Mouse (Mus musculus) heart, adult 2 months (tissue): ENCODE measurements around the gene Krt28. TPM values are rescaled to one million over a fixed set of nuclear protein-coding genes. Genes with fewer than 3 reads are reported as not detected.

Source experiments
- DNase-seq, 2 experiments: peaks; one replicate each; pipeline ENCODE4 v3.0.0; 2021
- H3K27ac ChIP-seq: fragments of 200-600 bp; 2 replicates; pipeline ENCODE4 v1.8.1; 2022
- H3K27me3 ChIP-seq: fragments of 200-500 bp; 2 replicates; pipeline ENCODE4 v1.6.1; 2012; ENCODE audit warnings: mild to moderate bottlenecking, low read length, inconsistent platforms, mixed read lengths; ENCODE audit not compliant: control insufficient read depth, insufficient read depth
- H3K36me3 ChIP-seq: fragments of 200-500 bp; 2 replicates; pipeline ENCODE4 v1.6.1; 2012; ENCODE audit warnings: low read length, inconsistent platforms; ENCODE audit not compliant: control insufficient read depth, insufficient read depth
- H3K4me1 ChIP-seq: fragments of 200-500 bp; 2 replicates; pipeline ENCODE4 v1.6.1; 2011; ENCODE audit warnings: low read length; ENCODE audit not compliant: control insufficient read depth, insufficient read depth
- H3K4me3 ChIP-seq: fragments of 200-600 bp; 2 replicates; pipeline ENCODE4 v1.8.1; 2022
- H3K79me2 ChIP-seq: fragments of 200-500 bp; replicated peaks from 2 replicates; pipeline ENCODE4 v1.6.1; 2012; ENCODE audit warnings: mild to moderate bottlenecking, inconsistent platforms, low read length, moderate library complexity, mixed read lengths; ENCODE audit not compliant: control insufficient read depth, insufficient read depth
- H3K9ac ChIP-seq: fragments of 200-500 bp; 2 replicates; pipeline ENCODE4 v1.6.1; 2012; ENCODE audit warnings: low read depth, mild to moderate bottlenecking, control low read depth, inconsistent platforms, low read length, mixed read lengths
- CTCF ChIP-seq: fragments of 200-600 bp; IDR thresholded peaks from 2 replicates; pipeline ENCODE4 v1.8.1; 2022; ENCODE audit warnings: antibody characterized with exemption, mild to moderate bottlenecking, moderate library complexity
- EP300 ChIP-seq: fragments of 200-500 bp; IDR thresholded peaks from 2 replicates; pipeline ENCODE4 v1.6.1; 2011; ENCODE audit warnings: low read depth, low read length, control low read depth; ENCODE audit not compliant: insufficient read depth
- POLR2A ChIP-seq: fragments of 200-500 bp; IDR thresholded peaks from 2 replicates; pipeline ENCODE4 v1.6.1; 2011; ENCODE audit warnings: mild to moderate bottlenecking, low read depth, low read length, control low read depth; ENCODE audit not compliant: insufficient read depth
- WGBS: fragments of 180-500 bp; shearing (Covaris S2); methylation state at CpG from one replicate; pipeline ENCODE4 v1.1.7; 2018; 5-methylcytosine and 5-hydroxymethylcytosine counted together
- intact Hi-C: fragments of 180-260 bp; cut with DNase I; formaldehyde crosslinking; loops from one replicate; pipeline ENCODE4 v1.15.1; 2025
- polyA plus RNA-seq: library from polyadenylated mRNA; depleted of rRNA; stranded (reverse); fragments of >200 nt; gene quantifications from 2 replicates; pipeline ENCODE4 v1.2.3, GENCODE M21; 2012
- total RNA-seq, 2 experiments: library from RNA; stranded (reverse); gene quantifications; 2 replicates each; pipeline ENCODE4 v1.2.3; 2021

Krt28 gene
- total and polyA plus RNA-seq, 3 experiments, result not detected

GRCm38 (mm10) chr11:99364412-99364811 lies 10.3 kb downstream of the Krt28 start:
- H3K36me3 ChIP-seq, result no peaks in the 10 kb centered on the region

GRCm38 (mm10) chr11:99361423-99361822 lies 13.3 kb downstream of the Krt28 start:
- intact Hi-C loops, result no loop called here
- WGBS, result 79% methylated on average over 8 of the region's 8 CpGs
- DNase-seq, result no peak
- no peak overlapping the region for H3K9ac ChIP-seq
- TF ChIP-seq CTCF (no peak), POLR2A (no peak), EP300 (no peak)
- H3K4me1 ChIP-seq, result no peaks in the 10 kb centered on the region
- H3K79me2 ChIP-seq, result no peaks in the 10 kb centered on the region
- no peaks in the 10 kb centered on the region; the same call in 1 of the 2 replicates for H3K27me3 ChIP-seq
- H3K4me3 ChIP-seq, result no peak overlapping the region
- H3K36me3 ChIP-seq, result no peaks in the 10 kb centered on the region
- H3K27ac ChIP-seq, result no peak overlapping the region

More at GRCm38 (mm10) chr11:99364412-99364811, 10.3 kb downstream of the Krt28 start:
- TF ChIP-seq POLR2A, result no peak
- TF ChIP-seq CTCF, result peak; percentile 75
- TF ChIP-seq EP300, result no peak
- Histone ChIP-seq H3K4me3 (no peak overlapping the region), H3K79me2 (no peaks in the 10 kb centered on the region), H3K9ac (no peak overlapping the region), H3K27ac (no peak overlapping the region), H3K4me1 (no peaks in the 10 kb centered on the region), H3K27me3 (no peaks in the 10 kb centered on the region; the same call in 1 of the 2 replicates)
- 20% methylated on average over 9 of the region's 9 CpGs for WGBS
- no peak for DNase-seq
- intact Hi-C loops, result no loop called here

GRCm38 (mm10) chr11:99351004-99351403 lies 23.7 kb downstream of the Krt28 start, which contains the start of gene Krt27:
Gene Krt27, minus strand, starts transcription at chr11:99351104.
- H3K9ac ChIP-seq, result no peak within 1 kb of the TSS
- H3K36me3 ChIP-seq, result no peaks in the 10 kb centered on the region
- TF ChIP-seq CTCF (no peak), POLR2A (no peak), EP300 (no peak)
- intact Hi-C loops, result no loop called here
- H3K4me3 ChIP-seq, result no peak within 1 kb of the TSS
- no peak for DNase-seq
- no peak within 1 kb of the TSS for H3K27ac ChIP-seq
- 69% methylated on average over 12 of the region's 12 CpGs for WGBS
- no peaks in the 10 kb centered on the region; the same call in 1 of the 2 replicates for H3K27me3 ChIP-seq
- no peaks in the 10 kb centered on the region for H3K4me1 ChIP-seq
- H3K79me2 ChIP-seq, result no peaks in the 10 kb centered on the region

GRCm38 (mm10) chr11:99339299-99339847 lies 35.3 kb downstream of the Krt28 start:
- Histone ChIP-seq H3K27ac (no peak overlapping the region), H3K9ac (no peak overlapping the region), H3K4me3 (no peak overlapping the region), H3K4me1 (no peaks in the 10 kb centered on the region), H3K79me2 (no peaks in the 10 kb centered on the region), H3K27me3 (no peaks in the 10 kb centered on the region; the same call in 1 of the 2 replicates), H3K36me3 (no peaks in the 10 kb centered on the region)
- TF ChIP-seq CTCF (no peak), POLR2A (no peak), EP300 (no peak)
- WGBS, result 77% methylated on average over 11 of the region's 11 CpGs
- intact Hi-C loops, result no loop called here
- no peak for DNase-seq

DNA sequence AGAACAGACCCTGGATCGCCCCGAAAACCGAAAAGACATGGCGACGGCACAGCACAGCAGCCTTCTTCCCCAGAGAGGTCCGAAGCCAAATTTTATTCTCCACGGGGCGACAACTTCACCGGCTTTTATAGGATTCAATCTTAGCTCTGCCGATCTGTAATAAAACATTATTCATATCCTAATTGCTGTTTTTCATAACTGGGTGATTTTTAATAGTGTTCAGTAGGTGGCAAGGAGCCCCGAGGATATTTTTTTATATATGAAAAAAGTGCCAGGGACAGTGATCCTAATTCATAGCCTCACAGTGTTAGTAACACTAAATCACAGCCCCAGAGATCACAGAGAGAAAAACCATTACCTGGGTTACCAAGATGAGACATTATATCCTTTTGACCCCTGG lies 36.8 kb downstream of the Krt28 start, which contains the start of gene Krt26:
Gene Krt26, minus strand, starts transcription at position 101 of the 400 bp plus-strand sequence.
- 90% methylated on average over 11 of the region's 11 CpGs for WGBS
- TF ChIP-seq EP300 (no peak), POLR2A (no peak), CTCF (no peak)
- Histone ChIP-seq H3K27me3 (no peaks in the 10 kb centered on the region; the same call in 1 of the 2 replicates), H3K4me1 (no peaks in the 10 kb centered on the region), H3K79me2 (no peaks in the 10 kb centered on the region), H3K36me3 (no peaks in the 10 kb centered on the region), H3K4me3 (no peak within 1 kb of the TSS), H3K27ac (no peak within 1 kb of the TSS), H3K9ac (no peak within 1 kb of the TSS)
- DNase-seq, result no peak
- intact Hi-C loops, result no loop called here

DNA sequence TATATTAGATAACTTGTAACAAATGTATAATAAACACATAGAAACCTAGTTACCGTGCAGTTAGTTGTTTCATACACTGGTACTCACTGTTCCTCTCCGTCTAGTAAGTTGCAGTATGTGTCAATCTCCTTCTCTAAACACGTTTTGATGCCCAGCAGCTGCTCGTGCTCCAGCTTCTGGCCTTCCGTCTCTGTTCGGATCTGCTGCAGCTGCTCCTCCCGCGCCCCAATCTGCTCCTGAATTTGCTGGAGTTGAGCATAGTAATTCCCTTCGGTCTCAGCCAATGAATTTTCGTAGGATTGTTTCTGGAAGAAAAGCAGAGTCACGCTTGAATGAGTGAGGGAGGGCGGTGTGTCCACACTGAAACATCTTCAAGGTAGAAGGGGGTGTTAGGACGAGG lies 41.3 kb downstream of the Krt28 start:
- Histone ChIP-seq H3K9ac (no peak overlapping the region), H3K4me3 (no peak overlapping the region), H3K27ac (no peak overlapping the region), H3K27me3 (no peaks in the 10 kb centered on the region), H3K79me2 (no peaks in the 10 kb centered on the region), H3K4me1 (no peaks in the 10 kb centered on the region), H3K36me3 (no peaks in the 10 kb centered on the region)
- intact Hi-C loops, result no loop called here
- DNase-seq, result no peak
- no peak for TF ChIP-seq POLR2A
- TF ChIP-seq CTCF, result no peak
- TF ChIP-seq EP300, result no peak
- 70% methylated on average over 13 of the region's 13 CpGs for WGBS
